Mouse (Mus musculus): ENCODE measurements around the gene Il20. TPM values are rescaled to one million over a fixed set of nuclear protein-coding genes. Genes with fewer than 3 reads are reported as not detected.
A peak's percentile ranks its signal among the peaks of the same experiment; 100 is the strongest.

The Il20 gene
- polyA plus RNA-seq, 1 experiment from 2014 or later = not detected

- H3K27ac ChIP-seq (ENCODE audit: low read length) = no peak overlapping the region
- no peaks in the 10 kb centered on the region for H3K9me3 ChIP-seq (ENCODE audit: control insufficient read depth, low read length)
- no peaks in the 10 kb centered on the region for H3K27me3 ChIP-seq (replicated peaks; ENCODE audit: control insufficient read depth, insufficient read depth, low read length)
- no peak overlapping the region for H3K4me3 ChIP-seq (replicated peaks; ENCODE audit: low read length)
- ATAC-seq = no peak
- no peak overlapping the region for H3K9ac ChIP-seq (replicated peaks; ENCODE audit: low read depth, low read length)
- no peak overlapping the region for H3K4me2 ChIP-seq (ENCODE audit: low read length)
- no peaks in the 10 kb centered on the region for H3K36me3 ChIP-seq (ENCODE audit: control insufficient read depth, insufficient read depth)
- no peaks in the 10 kb centered on the region for H3K4me1 ChIP-seq (replicated peaks; ENCODE audit: control insufficient read depth, insufficient read depth, low read length)
- WGBS = 88% methylated on average over 7 of the region's 7 CpGs
Observed at GRCm38 (mm10) chr1:130902505-130902904, 8.7 kb downstream of the Il20 start.

- Histone ChIP-seq H3K27ac (ENCODE audit: low read length) (no peak overlapping the region), H3K36me3 (ENCODE audit: control insufficient read depth, insufficient read depth) (no peaks in the 10 kb centered on the region), H3K9me3 (ENCODE audit: control insufficient read depth, low read length) (no peaks in the 10 kb centered on the region), H3K4me2 (ENCODE audit: low read length) (no peak overlapping the region), H3K9ac (replicated peaks; ENCODE audit: low read depth, low read length) (no peak overlapping the region), H3K4me1 (replicated peaks; ENCODE audit: control insufficient read depth, insufficient read depth, low read length) (no peaks in the 10 kb centered on the region), H3K4me3 (replicated peaks; ENCODE audit: low read length) (no peak overlapping the region), H3K27me3 (replicated peaks; ENCODE audit: control insufficient read depth, insufficient read depth, low read length) (no peaks in the 10 kb centered on the region)
- ATAC-seq = no peak
- 22% methylated on average over 6 of the region's 6 CpGs for WGBS
Observed at GRCm38 (mm10) chr1:130894468-130894867, 16.8 kb downstream of the Il20 start.

GRCm38 (mm10) chr1:130893329-130894040 is 17.8 kb downstream of the Il20 start:
- no peaks in the 10 kb centered on the region for H3K36me3 ChIP-seq (ENCODE audit: control insufficient read depth, insufficient read depth)
- H3K27ac ChIP-seq (ENCODE audit: low read length) = no peak overlapping the region
- H3K4me2 ChIP-seq (ENCODE audit: low read length) = no peak overlapping the region
- ATAC-seq = no peak
- no peaks in the 10 kb centered on the region for H3K9me3 ChIP-seq (ENCODE audit: control insufficient read depth, low read length)
- no peak overlapping the region for H3K4me3 ChIP-seq (replicated peaks; ENCODE audit: low read length)
- no peaks in the 10 kb centered on the region for H3K27me3 ChIP-seq (replicated peaks; ENCODE audit: control insufficient read depth, insufficient read depth, low read length)
- no peaks in the 10 kb centered on the region for H3K4me1 ChIP-seq (replicated peaks; ENCODE audit: control insufficient read depth, insufficient read depth, low read length)
- no peak overlapping the region for H3K9ac ChIP-seq (replicated peaks; ENCODE audit: low read depth, low read length)
- WGBS = 63% methylated on average over 9 of the region's 9 CpGs

- Histone ChIP-seq H3K27me3 (replicated peaks; ENCODE audit: control insufficient read depth, insufficient read depth, low read length) (no peaks in the 10 kb centered on the region), H3K27ac (ENCODE audit: low read length) (no peak overlapping the region), H3K4me3 (replicated peaks; ENCODE audit: low read length) (no peak overlapping the region), H3K9ac (replicated peaks; ENCODE audit: low read depth, low read length) (no peak overlapping the region), H3K36me3 (ENCODE audit: control insufficient read depth, insufficient read depth) (no peaks in the 10 kb centered on the region), H3K4me2 (ENCODE audit: low read length) (no peak overlapping the region), H3K9me3 (ENCODE audit: control insufficient read depth, low read length) (no peaks in the 10 kb centered on the region), H3K4me1 (replicated peaks; ENCODE audit: control insufficient read depth, insufficient read depth, low read length) (no peaks in the 10 kb centered on the region)
- no peak for ATAC-seq
- WGBS = 50% methylated on average over 1 of the region's 1 CpGs
Observed at GRCm38 (mm10) chr1:130892446-130892845, 18.8 kb downstream of the Il20 start.

GRCm38 (mm10) chr1:130887354-130887753 is 23.9 kb downstream of the Il20 start, which contains the start of gene Il24:
Il24 (minus strand) TSS chr1:130887454.
- Histone ChIP-seq H3K9me3 (ENCODE audit: control insufficient read depth, low read length) (no peaks in the 10 kb centered on the region), H3K27ac (ENCODE audit: low read length) (no peak within 1 kb of the TSS), H3K4me2 (ENCODE audit: low read length) (no peak within 1 kb of the TSS), H3K36me3 (ENCODE audit: control insufficient read depth, insufficient read depth) (no peaks in the 10 kb centered on the region), H3K9ac (replicated peaks; ENCODE audit: low read depth, low read length) (no peak within 1 kb of the TSS), H3K27me3 (replicated peaks; ENCODE audit: control insufficient read depth, insufficient read depth, low read length) (no peaks in the 10 kb centered on the region), H3K4me3 (replicated peaks; ENCODE audit: low read length) (no peak within 1 kb of the TSS), H3K4me1 (replicated peaks; ENCODE audit: control insufficient read depth, insufficient read depth, low read length) (no peaks in the 10 kb centered on the region)
- ATAC-seq = no peak

GRCm38 (mm10) chr1:130883146-130883545 is 28.1 kb downstream of the Il20 start:
- no peak for ATAC-seq
- Histone ChIP-seq H3K27ac (ENCODE audit: low read length) (no peak overlapping the region), H3K27me3 (replicated peaks; ENCODE audit: control insufficient read depth, insufficient read depth, low read length) (no peaks in the 10 kb centered on the region), H3K9me3 (ENCODE audit: control insufficient read depth, low read length) (no peaks in the 10 kb centered on the region), H3K4me3 (replicated peaks; ENCODE audit: low read length) (no peak overlapping the region), H3K36me3 (ENCODE audit: control insufficient read depth, insufficient read depth) (no peaks in the 10 kb centered on the region), H3K4me1 (replicated peaks; ENCODE audit: control insufficient read depth, insufficient read depth, low read length) (no peaks in the 10 kb centered on the region), H3K4me2 (ENCODE audit: low read length) (no peak overlapping the region), H3K9ac (replicated peaks; ENCODE audit: low read depth, low read length) (no peak overlapping the region)
- WGBS = 88% methylated on average over 4 of the region's 4 CpGs

- Histone ChIP-seq H3K4me1 (replicated peaks; ENCODE audit: control insufficient read depth, insufficient read depth, low read length) (0 out of 2 replicates have a peak, but pooled peaks cover 2% of the 10 kb centered on the region), H3K27me3 (replicated peaks; ENCODE audit: control insufficient read depth, insufficient read depth, low read length) (0 out of 2 replicates have a peak, but pooled peaks cover 4% of the 10 kb centered on the region), H3K27ac (ENCODE audit: low read length) (no peak overlapping the region), H3K36me3 (ENCODE audit: control insufficient read depth, insufficient read depth) (no peaks in the 10 kb centered on the region), H3K4me3 (replicated peaks; ENCODE audit: low read length) (no peak overlapping the region), H3K9me3 (ENCODE audit: control insufficient read depth, low read length) (no peaks in the 10 kb centered on the region), H3K4me2 (ENCODE audit: low read length) (no peak overlapping the region), H3K9ac (replicated peaks; ENCODE audit: low read depth, low read length) (no peak overlapping the region)
- WGBS = 91% methylated on average over 7 of the region's 7 CpGs
- ATAC-seq = no peak
Observed at GRCm38 (mm10) chr1:130879927-130880326, 31.3 kb downstream of the Il20 start.

- Histone ChIP-seq H3K4me2 (ENCODE audit: low read length) (peak overlapping the region; percentile 71), H3K9ac (replicated peaks; ENCODE audit: low read depth, low read length) (peak overlapping the region; percentile 62), H3K9me3 (ENCODE audit: control insufficient read depth, low read length) (no peaks in the 10 kb centered on the region), H3K4me1 (replicated peaks; ENCODE audit: control insufficient read depth, insufficient read depth, low read length) (0 out of 2 replicates have a peak, but pooled peaks cover 2% of the 10 kb centered on the region), H3K36me3 (ENCODE audit: control insufficient read depth, insufficient read depth) (no peaks in the 10 kb centered on the region), H3K27me3 (replicated peaks; ENCODE audit: control insufficient read depth, insufficient read depth, low read length) (0 out of 2 replicates have a peak, but pooled peaks cover 4% of the 10 kb centered on the region), H3K4me3 (replicated peaks; ENCODE audit: low read length) (peak overlapping the region; percentile 52), H3K27ac (ENCODE audit: low read length) (no peak overlapping the region)
- ATAC-seq = peak; percentile 84
- WGBS = 2% methylated on average over 43 of the region's 43 CpGs
Observed at GRCm38 (mm10) chr1:130877889-130878614, 33.2 kb downstream of the Il20 start.

- Histone ChIP-seq H3K4me1 (replicated peaks; ENCODE audit: control insufficient read depth, insufficient read depth, low read length) (0 out of 2 replicates have a peak, but pooled peaks cover 2% of the 10 kb centered on the region), H3K36me3 (ENCODE audit: control insufficient read depth, insufficient read depth) (no peaks in the 10 kb centered on the region), H3K27me3 (replicated peaks; ENCODE audit: control insufficient read depth, insufficient read depth, low read length) (0 out of 2 replicates have a peak, but pooled peaks cover 4% of the 10 kb centered on the region), H3K27ac (ENCODE audit: low read length) (no peak overlapping the region), H3K4me2 (ENCODE audit: low read length) (no peak overlapping the region), H3K9ac (replicated peaks; ENCODE audit: low read depth, low read length) (no peak overlapping the region), H3K4me3 (replicated peaks; ENCODE audit: low read length) (no peak overlapping the region), H3K9me3 (ENCODE audit: control insufficient read depth, low read length) (no peaks in the 10 kb centered on the region)
- 22% methylated on average over 3 of the region's 3 CpGs for WGBS
- ATAC-seq = no peak
Observed at GRCm38 (mm10) chr1:130876931-130877509, 34.2 kb downstream of the Il20 start.

Measured in forebrain, embryonic 16.5 days (tissue).